Mouse (Mus musculus) heart, postnatal 0 days (tissue): Measurements from ENCODE around the gene Fbxl19. TPM values are rescaled to one million over a fixed set of nuclear protein-coding genes. Genes with fewer than 3 reads are reported as not detected.

Source experiments
- ATAC-seq: fragments of 200-750 bp; cut with Nextera tagmentation; 2 replicates; pipeline ENCODE4 v1.8.0; 2017; ENCODE audit warnings: low read depth, moderate number of reproducible peaks, moderate library complexity; ENCODE audit not compliant: insufficient read depth
- DNase-seq: peaks from one replicate; pipeline ENCODE4 v3.0.0-alpha.2; 2016; ENCODE audit warnings: low spot score
- H3K27ac ChIP-seq: fragments of 300-500 bp; sonication (generic); 2 replicates; pipeline ENCODE4 v1.5.1; 2014; ENCODE audit warnings: low read depth, mild to moderate bottlenecking
- H3K27me3 ChIP-seq: fragments of 300-500 bp; sonication (generic); 2 replicates; pipeline ENCODE4 v1.6.1; 2014; ENCODE audit warnings: low read length, mixed read lengths; ENCODE audit not compliant: control insufficient read depth, insufficient read depth
- H3K36me3 ChIP-seq: fragments of 300-500 bp; sonication (generic); replicated peaks from 2 replicates; pipeline ENCODE4 v1.6.1; 2014; ENCODE audit warnings: low read length, mixed read lengths; ENCODE audit not compliant: control insufficient read depth, insufficient read depth
- H3K4me1 ChIP-seq: fragments of 300-500 bp; sonication (generic); 2 replicates; pipeline ENCODE4 v1.6.1; 2014; ENCODE audit warnings: antibody characterized with exemption; ENCODE audit not compliant: control insufficient read depth, insufficient read depth
- H3K4me2 ChIP-seq: fragments of 300-500 bp; sonication (generic); 2 replicates; pipeline ENCODE4 v1.6.1; 2014; ENCODE audit warnings: low read depth, mild to moderate bottlenecking, low read length, moderate library complexity
- H3K4me3 ChIP-seq: fragments of 300-500 bp; sonication (generic); 2 replicates; pipeline ENCODE4 v1.5.1; 2014; ENCODE audit warnings: low read depth, low read length
- H3K9ac ChIP-seq: fragments of 300-500 bp; sonication (generic); replicated peaks from 2 replicates; pipeline ENCODE4 v1.6.1; 2014; ENCODE audit warnings: low read depth, low read length, mixed read lengths
- H3K9me3 ChIP-seq: fragments of 300-500 bp; sonication (generic); replicated peaks from 2 replicates; pipeline ENCODE4 v1.6.1; 2016; ENCODE audit warnings: low read length; ENCODE audit not compliant: control insufficient read depth
- CTCF ChIP-seq: IDR thresholded peaks from 2 replicates; pipeline ENCODE4 v1.5.1; 2016; ENCODE audit warnings: antibody characterized with exemption, control low read depth, low read depth
- EP300 ChIP-seq: IDR thresholded peaks from 2 replicates; pipeline ENCODE4 v1.6.1; 2016; ENCODE audit warnings: antibody characterized with exemption, low read depth
- WGBS: fragments of 180-500 bp; shearing (Covaris S2); extraction: QIAGEN DNeasy Blood & Tissue Kit; methylation state at CpG from one replicate; pipeline ENCODE4 v1.1.7; 2014; 5-methylcytosine and 5-hydroxymethylcytosine counted together
- polyA plus RNA-seq: library from polyadenylated mRNA; unstranded; fragments of >200 nt; fragmentation: Nextera tagmentation; extraction: Ambion mirVana; gene quantifications from 2 replicates; pipeline ENCODE4 v1.2.1, GENCODE M21; 2015
- total RNA-seq: library from RNA; depleted of rRNA; stranded (reverse); fragments of >200 nt; gene quantifications from 2 replicates; pipeline ENCODE4 v1.2.3, GENCODE M21; 2014; ENCODE audit warnings: low replicate concordance

Fbxl19 gene
- total and polyA plus RNA-seq, 2 experiments from 2014 or later = 0.42 to 21.6 TPM

DNA sequence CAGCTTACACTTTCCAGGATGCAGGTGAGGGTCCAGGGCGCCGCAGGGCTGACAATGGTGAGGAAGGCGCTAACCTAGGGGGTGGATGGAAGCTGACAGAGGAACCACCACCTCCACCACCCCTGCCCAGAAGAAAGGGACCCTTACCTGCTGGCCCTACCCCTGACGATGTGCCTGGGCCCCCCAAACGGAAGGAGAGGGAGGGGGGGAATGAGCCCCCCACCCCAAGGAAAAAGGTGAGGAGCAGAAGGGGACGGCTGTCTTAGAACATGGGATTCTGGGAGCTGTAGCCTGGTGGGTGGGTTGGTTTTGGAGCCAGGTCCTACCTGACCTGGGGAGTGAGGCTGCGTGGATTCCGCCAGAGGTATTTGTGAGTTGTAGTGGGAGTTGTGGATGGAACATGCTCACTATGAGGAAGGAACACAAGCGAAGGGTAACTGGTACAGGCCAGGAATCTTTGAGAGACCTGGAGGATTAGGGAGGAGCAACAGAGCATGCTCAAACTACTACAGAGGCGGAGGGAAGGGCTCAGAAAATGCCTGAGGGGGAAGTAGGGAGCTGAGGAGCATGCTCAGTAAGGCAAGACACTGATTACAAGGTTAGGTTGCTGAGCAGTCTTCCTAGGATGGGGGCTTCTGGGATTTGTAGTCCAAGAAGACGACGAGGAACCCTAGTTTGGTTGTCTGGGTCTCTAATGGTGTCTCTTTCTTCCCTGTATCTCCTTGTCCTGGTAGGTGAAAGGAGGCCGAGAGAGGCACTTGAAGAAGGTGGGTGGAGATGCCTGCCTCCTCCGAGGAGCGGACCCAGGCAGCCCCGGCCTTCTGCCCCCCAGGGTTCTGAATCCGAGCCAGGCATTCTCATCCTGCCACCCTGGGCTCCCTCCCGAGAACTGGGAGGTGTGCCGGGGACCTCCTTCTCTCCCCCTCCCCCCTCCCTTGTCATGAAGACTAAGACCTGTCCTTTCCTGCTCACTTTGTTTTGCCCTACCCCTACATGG, 6.1 kb downstream of the Fbxl19 start:
- Histone ChIP-seq H3K27me3 (no peaks in the 10 kb centered on the region), H3K36me3 (peaks cover 69% of the 10 kb centered on the region)

DNA sequence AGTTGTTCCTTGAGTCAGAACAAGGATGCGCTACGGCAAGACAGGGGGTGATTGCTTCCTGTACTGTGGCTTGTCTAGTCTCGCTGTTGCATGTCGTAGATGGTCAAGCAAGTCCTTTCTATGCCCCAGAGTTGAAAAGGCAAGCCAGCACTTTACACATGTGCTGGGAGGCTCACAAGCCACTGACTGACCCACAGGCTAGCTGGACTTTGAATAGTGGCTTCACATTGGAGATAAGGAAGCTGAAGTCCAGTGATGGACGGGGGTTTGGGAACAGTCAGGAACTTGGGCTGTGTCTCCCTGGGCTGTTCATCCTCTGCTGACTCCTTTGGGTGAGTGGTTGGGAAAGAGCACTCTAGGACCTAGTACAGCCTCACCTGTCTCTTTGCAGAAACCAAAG, 7.3 kb downstream of the Fbxl19 start:
- 95% methylated on average over 5 of the region's 5 CpGs for WGBS
- no peaks in the 10 kb centered on the region for H3K9me3 ChIP-seq
- no peak overlapping the region for H3K27ac ChIP-seq
- peaks cover 76% of the 10 kb centered on the region for H3K36me3 ChIP-seq
- TF ChIP-seq CTCF = no peak
- TF ChIP-seq EP300 = no peak
- no peak overlapping the region for H3K9ac ChIP-seq
- no peak for DNase-seq
- H3K27me3 ChIP-seq = no peaks in the 10 kb centered on the region
- H3K4me2 ChIP-seq = no peak overlapping the region
- 0 out of 2 replicates have a peak, but pooled peaks cover 6% of the 10 kb centered on the region for H3K4me1 ChIP-seq
- H3K4me3 ChIP-seq = no peak overlapping the region
- no peak for ATAC-seq

More for the DNA sequence above, 6.1 kb downstream of the Fbxl19 start:
- no peaks in the 10 kb centered on the region for H3K9me3 ChIP-seq
- no peak overlapping the region for H3K4me3 ChIP-seq
- DNase-seq (no peak), ATAC-seq (no peak)
- no peak overlapping the region for H3K4me2 ChIP-seq
- no peak for TF ChIP-seq EP300
- no peak for TF ChIP-seq CTCF
- WGBS = 87% methylated on average over 19 of the region's 19 CpGs
- no peak overlapping the region for H3K27ac ChIP-seq
- 0 out of 2 replicates have a peak, but pooled peaks cover 6% of the 10 kb centered on the region for H3K4me1 ChIP-seq
- H3K9ac ChIP-seq = no peak overlapping the region

DNA sequence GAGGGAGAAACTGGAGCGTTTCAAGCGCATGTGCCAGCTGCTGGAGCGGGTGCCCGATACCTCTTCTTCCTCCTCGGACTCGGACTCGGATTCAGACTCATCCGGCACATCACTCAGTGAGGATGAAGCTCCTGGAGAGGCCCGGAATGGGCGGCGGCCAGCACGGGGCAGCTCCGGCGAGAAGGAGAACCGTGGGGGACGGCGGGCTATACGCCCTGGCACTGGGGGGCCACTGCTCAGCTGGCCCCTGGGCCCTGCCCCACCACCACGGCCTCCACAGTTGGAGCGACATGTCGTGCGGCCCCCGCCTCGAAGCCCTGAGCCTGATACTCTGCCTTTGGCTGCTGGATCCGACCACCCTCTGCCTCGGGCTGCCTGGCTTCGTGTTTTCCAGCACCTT, 7.7 kb downstream of the Fbxl19 start:
- TF ChIP-seq CTCF = no peak
- TF ChIP-seq EP300 = no peak
- WGBS = 95% methylated on average over 27 of the region's 27 CpGs
- no peak overlapping the region for H3K4me3 ChIP-seq
- H3K36me3 ChIP-seq = peaks cover 79% of the 10 kb centered on the region
- H3K9ac ChIP-seq = no peak overlapping the region
- H3K4me1 ChIP-seq = 0 out of 2 replicates have a peak, but pooled peaks cover 4% of the 10 kb centered on the region
- H3K9me3 ChIP-seq = no peaks in the 10 kb centered on the region
- DNase-seq = no peak
- H3K27me3 ChIP-seq = no peaks in the 10 kb centered on the region
- H3K27ac ChIP-seq = no peak overlapping the region
- no peak for ATAC-seq
- H3K4me2 ChIP-seq = no peak overlapping the region

DNA sequence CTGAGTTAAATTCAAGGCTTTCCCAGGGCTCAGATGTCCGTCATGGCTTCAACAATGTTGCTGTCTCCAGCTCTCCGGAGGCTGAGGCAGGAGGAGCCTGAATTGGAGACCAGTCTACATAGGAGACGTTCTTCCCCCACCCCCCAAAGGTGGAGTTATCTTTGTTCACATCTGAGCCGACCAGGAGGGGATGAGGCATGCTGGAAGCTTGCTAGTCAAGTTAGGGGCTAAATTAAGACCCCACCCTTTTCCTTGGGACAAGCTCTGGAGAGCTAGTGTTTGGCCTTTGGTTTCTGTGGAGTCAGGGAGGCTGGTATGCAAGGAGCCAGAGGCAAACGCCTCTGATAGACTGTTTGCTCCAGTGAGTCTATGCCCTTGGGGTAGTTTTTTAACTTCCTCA, 8.8 kb downstream of the Fbxl19 start:
- Histone ChIP-seq H3K36me3 (peaks cover 85% of the 10 kb centered on the region), H3K27ac (no peak overlapping the region), H3K9ac (no peak overlapping the region), H3K9me3 (no peaks in the 10 kb centered on the region), H3K4me2 (no peak overlapping the region), H3K4me1 (no peaks in the 10 kb centered on the region), H3K27me3 (no peaks in the 10 kb centered on the region), H3K4me3 (no peak overlapping the region)
- ATAC-seq = no peak
- no peak for DNase-seq
- 72% methylated on average over 5 of the region's 5 CpGs for whole genome bisulfite sequencing
- TF ChIP-seq EP300 (no peak), CTCF (no peak)

DNA sequence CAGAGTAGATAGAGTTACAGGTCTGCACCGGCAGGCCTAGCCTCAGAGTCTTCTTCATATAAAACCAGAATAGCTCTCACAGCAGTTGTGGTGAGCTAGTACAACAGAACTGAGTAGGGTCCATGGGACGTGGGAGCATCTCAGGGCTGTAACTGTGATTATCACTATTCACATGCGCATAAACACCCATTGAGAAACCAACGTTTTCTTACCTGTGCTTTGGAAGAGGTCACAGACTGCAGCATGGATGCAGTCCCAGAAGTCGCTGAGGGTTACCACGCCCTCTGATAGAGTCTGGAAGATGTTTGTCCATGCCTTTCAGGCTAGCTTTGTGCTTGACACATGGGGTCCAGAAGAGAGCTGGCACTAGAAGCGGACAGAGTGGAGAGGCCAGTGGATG, 9.4 kb downstream of the Fbxl19 start:
- Histone ChIP-seq H3K9ac (no peak overlapping the region), H3K36me3 (peaks cover 80% of the 10 kb centered on the region), H3K9me3 (no peaks in the 10 kb centered on the region), H3K4me2 (no peak overlapping the region), H3K4me3 (no peak overlapping the region), H3K27me3 (no peaks in the 10 kb centered on the region), H3K27ac (no peak overlapping the region), H3K4me1 (no peaks in the 10 kb centered on the region)
- no peak for DNase-seq
- ATAC-seq = no peak
- TF ChIP-seq CTCF (no peak), EP300 (no peak)
- 90% methylated on average over 7 of the region's 7 CpGs for WGBS
